Mouse (Mus musculus) heart, postnatal 0 days (tissue): ENCODE data around the gene Pglyrp2.

ENCODE experiments used
- CTCF ChIP-seq: IDR thresholded peaks from 2 replicates; pipeline ENCODE4 v1.5.1; 2016; ENCODE audit warnings: antibody characterized with exemption, control low read depth, low read depth
- EP300 ChIP-seq: IDR thresholded peaks from 2 replicates; pipeline ENCODE4 v1.6.1; 2016; ENCODE audit warnings: antibody characterized with exemption, low read depth

GRCm38 (mm10) chr17:32452482-32452881 is 28.5 kb upstream of the Pglyrp2 start, which contains the start of gene Cyp4f39:
- TF ChIP-seq CTCF (no peak), EP300 (no peak)
